Comparison of ENCODE assay signal across 13 mouse cellular contexts in genomic region chr7:98801086-98801485, GRCm38 (mm10). TPM values are rescaled to one million over a fixed set of nuclear protein-coding genes. Genes with fewer than 3 reads are reported as not detected.
DNase-seq lines count a peak whose midpoint lies in the region; ATAC-seq lines count a peak whose summit lies in the region.
"Had no signal": no experiment of that assay in that cellular context is flagged by ENCODE, and none has a peak within 500 bp of the region (broad histone marks: within the 10 kb centered on the region; RNA-seq: fewer than 3 reads in every experiment).

No protein-coding gene starts in this region.

- no peaks in the 10 kb centered on the region for H3K9me3 ChIP-seq in embryonic facial prominence, embryonic 13.5 days
- no peaks in the 10 kb centered on the region for H3K9me3 ChIP-seq in kidney, embryonic 16.5 days (ENCODE audit: low read length)
- H3K9me3 ChIP-seq: liver, embryonic 12.5 days; midbrain, embryonic 12.5 days had no signal

- no peak overlapping the region for H3K4me3 ChIP-seq in embryonic facial prominence, embryonic 13.5 days
- no peak overlapping the region for H3K4me3 ChIP-seq in kidney, embryonic 16.5 days (ENCODE audit: low read length)
- H3K4me3 ChIP-seq: erythroblast, embryonic 14.5 days; liver, embryonic 12.5 days; midbrain, embryonic 12.5 days had no signal

- no peak overlapping the region for H3K9ac ChIP-seq in embryonic facial prominence, embryonic 13.5 days
- H3K9ac ChIP-seq in kidney, embryonic 16.5 days (replicated peaks; ENCODE audit: low read length) = no peak overlapping the region
- H3K9ac ChIP-seq: liver, embryonic 12.5 days; midbrain, embryonic 12.5 days had no signal

- DNase-seq in lung, postnatal 10 days = peak; percentile 71
- DNase-seq in lung, adult 18-20 months = no peak
- DNase-seq in gastrocnemius, postnatal 36 days = peak; percentile 35 to 62
- DNase-seq in skeletal muscle tissue, adult 2 months (ENCODE audit: low read depth, low spot score) = peak; percentile 77
- DNase-seq: adrenal gland, adult 8-10 months; cerebellum, adult 11-12 months; kidney, adult 2 months had no signal

- intact Hi-C loops in gastrocnemius, postnatal 36 days (cut with DNase I) = no loop called here

- H3K27me3 ChIP-seq in embryonic facial prominence, embryonic 13.5 days = no peaks in the 10 kb centered on the region
- no peaks in the 10 kb centered on the region for H3K27me3 ChIP-seq in kidney, embryonic 16.5 days (ENCODE audit: insufficient read depth, low read length)
- H3K27me3 ChIP-seq: midbrain, embryonic 12.5 days had no signal

- H3K36me3 ChIP-seq in embryonic facial prominence, embryonic 13.5 days = no peaks in the 10 kb centered on the region
- no peaks in the 10 kb centered on the region for H3K36me3 ChIP-seq in kidney, embryonic 16.5 days (ENCODE audit: insufficient read depth, low read length)
- H3K36me3 ChIP-seq: liver, embryonic 12.5 days; midbrain, embryonic 12.5 days had no signal

- peak overlapping the region; percentile 11; the same call in 1 of the 2 replicates for H3K27ac ChIP-seq in embryonic facial prominence, embryonic 13.5 days
- no peak overlapping the region for H3K27ac ChIP-seq in kidney, embryonic 16.5 days (ENCODE audit: low read length)
- H3K27ac ChIP-seq: liver, embryonic 12.5 days; midbrain, embryonic 12.5 days had no signal

- ATAC-seq in embryonic facial prominence, embryonic 13.5 days (ENCODE audit: insufficient number of reproducible peaks, insufficient read depth, low FRiP score, low TSS enrichment, low read depth) = no peak
- ATAC-seq in kidney, embryonic 16.5 days (ENCODE audit: low FRiP score, low TSS enrichment) = no peak
- ATAC-seq in erythroblast, adult 5-6 weeks (replicated peaks; ENCODE audit: low FRiP score, poor library complexity, severe bottlenecking) = no peak
- ATAC-seq: liver, embryonic 12.5 days had no signal

- peaks cover 67% of the 10 kb centered on the region for H3K4me1 ChIP-seq in embryonic facial prominence, embryonic 13.5 days
- peaks cover 25% of the 10 kb centered on the region for H3K4me1 ChIP-seq in kidney, embryonic 16.5 days (ENCODE audit: insufficient read depth, low read length)

- no peak overlapping the region for H3K4me2 ChIP-seq in embryonic facial prominence, embryonic 13.5 days
- no peak overlapping the region for H3K4me2 ChIP-seq in kidney, embryonic 16.5 days (replicated peaks; ENCODE audit: low read depth, low read length)
- H3K4me2 ChIP-seq: liver, embryonic 12.5 days; midbrain, embryonic 12.5 days had no signal

- 44% methylated on average over 7 of the region's 7 CpGs for WGBS in embryonic facial prominence, embryonic 13.5 days
- 72% methylated on average over 7 of the region's 7 CpGs for WGBS in kidney, embryonic 16.5 days

RNA-seq across cellular contexts. Expression of gene Wnt11, which starts 33.8 kb away (rescaled TPM):
- 10.8 and 12.4 TPM in 2 replicates for polyA plus RNA-seq in embryonic facial prominence, embryonic 13.5 days (2015; fragmentation: Nextera tagmentation; extraction: Ambion mirVana)
- total RNA-seq in gastrocnemius, postnatal 36 days (2021) = 1 to 10 TPM; 5.4 to 8.2 TPM
- polyA plus RNA-seq in kidney, embryonic 16.5 days (2015; fragmentation: Nextera tagmentation; extraction: Ambion mirVana) = 32.4 and 33.3 TPM in 2 replicates
- total RNA-seq in erythroblast, adult 5-6 weeks (2015; ENCODE audit: low replicate concordance) = not detected in 2 replicates
- total RNA-seq in erythroblast, adult 5-6 weeks (2017; ENCODE audit: low replicate concordance) = not detected in 2 replicates
- polyA plus RNA-seq: erythroblast, embryonic 14.5 days had no signal

Comparison
In these comparisons a context has a peak if more than half of its experiments do, and no peak if none do; other contexts are left out.
1. DNase-seq: peak in lung, postnatal 10 days (single experiment), gastrocnemius, postnatal 36 days (2 of 2) and skeletal muscle tissue, adult 2 months (single experiment); none in lung, adult 18-20 months (0 of 2).
2. RNA of gene Wnt11, which starts 33.8 kb away (total RNA-seq): 5.4 to 8.2 TPM in gastrocnemius, postnatal 36 days; not detected in erythroblast, adult 5-6 weeks; every median in the first group is over 4 times any median in the second.